Mouse (Mus musculus) spleen, postnatal 36 days (tissue): ENCODE measurements around the gene Sycp3.
"Not testable (repeated sequence)": the region's sequence is repeated elsewhere in the genome, so short reads cannot be mapped to it uniquely, and the experiment has no call there.

Experiments used
- DNase-seq, 2 experiments: peaks; one replicate each; pipeline ENCODE4 v3.0.0; 2022; ENCODE audit warnings: low spot score in 2 of 2, mixed read lengths in 1 of 2

The Sycp3 gene

DNA sequence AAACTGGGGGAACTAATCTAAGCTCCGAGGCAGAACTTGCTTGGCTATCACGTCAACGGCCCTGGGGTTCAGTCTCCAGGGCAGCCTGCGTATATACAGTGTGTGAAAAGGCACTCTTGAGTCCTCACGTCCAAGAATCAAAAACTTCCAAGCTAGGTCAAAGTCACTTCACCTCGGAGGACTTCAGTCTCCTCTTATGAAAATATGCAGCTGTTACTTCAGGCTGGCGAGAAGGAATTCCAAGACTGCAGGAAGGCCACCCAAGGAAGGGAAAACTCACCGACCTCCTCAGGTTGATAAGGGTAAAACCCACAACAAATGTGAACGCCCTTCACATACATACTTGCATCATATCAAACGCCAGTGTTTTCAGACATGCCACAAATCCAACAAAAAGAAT is 42.0 kb downstream of the Sycp3 start:
- no peak for DNase-seq

DNA sequence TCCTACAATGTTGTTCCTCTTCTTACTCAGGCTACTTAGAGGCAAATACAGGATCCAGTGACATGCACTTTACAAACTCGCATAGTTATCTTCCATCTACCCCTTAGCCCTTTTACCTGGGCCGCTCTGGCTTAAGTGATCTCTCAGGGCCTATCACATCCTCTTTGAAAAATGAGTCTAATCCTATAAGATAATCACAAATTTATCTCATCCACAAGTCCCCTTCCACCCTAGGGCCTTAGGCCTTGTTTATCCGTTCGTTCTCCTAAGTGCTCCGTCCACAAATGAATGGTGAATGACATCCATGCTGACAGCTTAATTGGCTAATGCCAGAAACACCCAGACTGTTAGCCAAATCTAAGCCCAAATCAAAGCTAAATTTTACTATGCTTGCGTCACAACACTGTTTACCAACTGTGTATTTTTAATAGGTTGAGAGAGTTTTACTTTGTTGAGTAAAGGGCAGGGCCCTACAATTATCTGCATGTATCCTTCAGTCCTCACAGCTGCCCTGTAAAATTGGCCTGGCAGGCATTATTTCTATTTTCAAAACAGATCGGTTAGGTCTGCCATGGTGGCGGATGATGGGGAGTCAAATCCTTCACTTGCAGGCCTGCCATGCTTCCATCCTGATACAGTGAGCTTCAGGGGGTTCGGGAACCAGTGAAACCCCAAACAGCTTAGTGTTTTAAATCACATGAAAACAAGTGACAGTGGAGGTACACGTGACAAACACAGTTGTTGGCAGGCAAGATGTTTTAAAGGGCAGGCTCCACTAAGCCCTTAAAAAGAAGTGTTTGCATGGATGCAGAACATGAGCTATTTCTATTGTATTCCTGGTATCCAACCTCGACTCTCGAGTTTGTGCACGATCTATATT is 42.8 kb downstream of the Sycp3 start:
- DNase-seq, result no peak

GRCm38 (mm10) chr10:88502919-88503318 is 43.5 kb downstream of the Sycp3 start:
- DNase-seq, result no peak

- peak; percentile 83 to 84 for DNase-seq
Observed at GRCm38 (mm10) chr10:88503421-88504314, 44.3 kb downstream of the Sycp3 start, which contains the start of gene Chpt1. Gene Chpt1, minus strand, starts transcription at chr10:88504073.

DNA sequence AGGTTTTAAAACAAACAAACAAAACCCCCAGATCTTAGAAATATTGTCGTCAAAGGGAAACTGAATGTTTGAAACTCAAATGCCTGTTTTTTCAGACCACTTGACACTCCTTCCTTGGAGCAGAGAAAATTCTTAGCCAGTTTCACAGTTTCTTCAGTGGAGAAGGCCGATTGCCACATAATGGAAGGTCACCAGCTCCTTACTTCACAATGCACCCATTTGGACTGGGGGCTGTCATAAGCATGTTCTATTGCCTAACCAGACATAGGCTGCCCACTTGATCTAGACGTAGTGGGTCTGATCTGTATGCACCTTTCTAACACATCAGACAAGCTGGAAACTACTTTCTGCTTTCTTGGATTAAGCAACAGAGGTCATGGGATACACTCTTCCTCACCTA is 45.1 kb downstream of the Sycp3 start:
- DNase-seq, result no peak

DNA sequence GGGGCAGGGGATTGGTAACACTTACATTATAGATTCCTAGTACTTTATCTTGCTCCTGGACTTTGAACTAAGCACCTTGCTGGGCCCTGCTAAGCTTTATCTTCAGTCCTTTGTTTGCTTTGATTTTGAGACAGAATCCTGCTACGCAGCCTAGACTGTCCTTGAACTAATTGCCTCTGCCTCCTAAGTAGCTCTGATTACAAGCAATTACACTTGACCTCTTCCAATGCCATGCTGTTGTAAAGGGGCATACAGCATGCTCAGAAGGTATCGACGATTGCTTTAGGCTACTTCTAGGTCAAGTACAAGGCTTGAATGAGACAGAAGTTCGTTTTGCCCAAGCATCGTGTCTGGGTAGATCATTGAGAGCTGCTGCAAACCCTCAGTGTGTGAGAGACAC is 45.9 kb downstream of the Sycp3 start:
- no peak for DNase-seq

- no peak for DNase-seq
Observed at GRCm38 (mm10) chr10:88507691-88508143, 48.3 kb downstream of the Sycp3 start.

GRCm38 (mm10) chr10:88510503-88511271 is 51.3 kb downstream of the Sycp3 start:
- no peak for DNase-seq

- DNase-seq, result no peak
Observed at GRCm38 (mm10) chr10:88511355-88511754, 52.0 kb downstream of the Sycp3 start.

DNA sequence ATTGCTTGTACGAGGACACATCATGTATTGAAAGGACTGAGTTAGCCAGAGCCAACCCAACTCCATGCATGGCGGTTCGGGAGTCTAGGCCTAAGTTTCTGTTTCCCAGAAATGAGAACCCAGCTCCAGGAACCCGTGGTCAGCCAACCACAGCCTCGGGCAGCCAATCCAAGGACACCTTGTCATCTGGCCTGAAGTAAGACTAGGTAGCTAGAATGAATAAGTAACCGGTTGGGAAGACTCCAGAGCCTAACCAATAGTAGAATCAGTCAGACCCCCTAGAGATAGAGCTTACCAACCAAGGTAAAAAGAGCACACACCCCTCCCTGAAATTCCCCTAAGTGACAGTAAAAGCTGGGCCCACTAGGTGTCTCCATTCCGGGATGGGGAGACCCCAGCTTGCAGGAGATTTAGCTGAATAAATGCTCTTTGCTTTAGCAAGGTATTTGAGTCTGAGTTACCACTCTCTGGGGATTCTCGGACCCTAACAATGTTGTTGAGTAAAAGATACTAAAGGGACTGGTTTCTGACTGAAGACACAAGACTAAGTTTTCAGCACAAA is 54.3 kb downstream of the Sycp3 start:
- no peak for DNase-seq

- no peak for DNase-seq
Observed at GRCm38 (mm10) chr10:88514495-88514894, 55.1 kb downstream of the Sycp3 start.

DNA sequence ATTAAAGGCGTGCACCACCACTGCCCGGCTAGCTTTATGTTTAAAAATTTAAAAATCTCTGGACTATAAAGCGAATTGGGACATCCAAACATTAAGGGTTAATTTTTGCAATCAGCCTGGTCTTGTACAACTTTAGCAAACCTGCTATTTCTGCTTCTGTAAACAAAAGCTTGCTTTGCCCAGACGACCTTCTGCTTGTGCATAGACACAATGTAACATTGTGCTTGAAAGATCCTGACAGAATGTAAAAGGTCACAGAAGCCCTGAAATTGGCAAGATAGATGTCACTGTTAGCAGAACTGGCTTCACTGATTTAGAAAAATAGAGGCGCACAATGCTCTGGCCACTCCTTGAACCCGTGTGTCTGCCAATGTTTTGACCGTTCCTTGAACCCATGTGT is 55.7 kb downstream of the Sycp3 start:
- DNase-seq, result not testable (repeated sequence)

DNA sequence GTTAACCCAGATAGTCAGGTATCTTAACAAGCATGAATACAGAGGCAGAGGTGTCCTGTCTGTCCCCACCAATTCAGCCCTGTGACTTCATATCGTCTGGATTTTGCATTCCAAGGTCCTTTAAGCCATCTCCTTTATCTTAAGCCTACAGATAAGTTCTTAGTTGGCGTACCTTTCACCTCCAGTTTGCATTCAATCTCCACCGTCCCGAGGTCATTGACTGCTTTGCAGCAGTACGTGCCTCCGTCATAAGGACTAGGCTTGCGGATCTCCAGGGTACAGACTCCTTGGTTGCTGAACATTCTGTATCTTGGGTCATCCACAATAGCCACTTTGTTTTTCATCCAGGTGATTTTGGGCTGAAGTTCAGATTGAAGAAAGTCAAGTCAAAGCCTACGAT is 63.4 kb downstream of the Sycp3 start:
- DNase-seq, result no peak
